Mouse (Mus musculus) layer of hippocampus, adult 2 months (tissue): ENCODE data around the gene Eri2. TPM values are rescaled to one million over a fixed set of nuclear protein-coding genes. Genes with fewer than 3 reads are reported as not detected.

Experiments used
- DNase-seq, 2 experiments: peaks; one replicate each; pipeline ENCODE4 v3.0.0; 2022; ENCODE audit warnings: low spot score in 2 of 2
- H3K27ac ChIP-seq: fragments of 200-600 bp; 2 replicates; pipeline ENCODE4 v1.8.1; 2022
- H3K4me3 ChIP-seq: fragments of 200-600 bp; 2 replicates; pipeline ENCODE4 v1.8.1; 2022; ENCODE audit warnings: mild to moderate bottlenecking
- CTCF ChIP-seq: fragments of 200-600 bp; conservative IDR thresholded peaks from 2 replicates; pipeline ENCODE4 v1.8.1; 2022; ENCODE audit warnings: antibody characterized with exemption, mild to moderate bottlenecking, moderate library complexity
- long read RNA-seq, 2 experiments: library from polyadenylated mRNA; stranded (forward); transcript quantifications; one replicate each; pipeline ENCODE4 v2.0.0; 2021; ENCODE audit warnings: borderline mapping rate in 2 of 2
- total RNA-seq, 2 experiments: library from RNA; stranded (reverse); gene quantifications; 2 replicates each; pipeline ENCODE4 v1.2.3; 2021

The Eri2 gene
- total RNA-seq = 1 to 10 TPM; 9.0 to 9.3 TPM
- long read RNA-seq, experiment 1, partial matches to known transcripts = 1 of 4 reads
- long read RNA-seq, experiment 1, other reads (novel, unspliced or antisense) = 2 of 4 reads
- long read RNA-seq, experiment 2, partial matches to known transcripts = 0 of 6 reads
- long read RNA-seq, experiment 2, other reads (novel, unspliced or antisense) = 3 of 6 reads

DNA sequence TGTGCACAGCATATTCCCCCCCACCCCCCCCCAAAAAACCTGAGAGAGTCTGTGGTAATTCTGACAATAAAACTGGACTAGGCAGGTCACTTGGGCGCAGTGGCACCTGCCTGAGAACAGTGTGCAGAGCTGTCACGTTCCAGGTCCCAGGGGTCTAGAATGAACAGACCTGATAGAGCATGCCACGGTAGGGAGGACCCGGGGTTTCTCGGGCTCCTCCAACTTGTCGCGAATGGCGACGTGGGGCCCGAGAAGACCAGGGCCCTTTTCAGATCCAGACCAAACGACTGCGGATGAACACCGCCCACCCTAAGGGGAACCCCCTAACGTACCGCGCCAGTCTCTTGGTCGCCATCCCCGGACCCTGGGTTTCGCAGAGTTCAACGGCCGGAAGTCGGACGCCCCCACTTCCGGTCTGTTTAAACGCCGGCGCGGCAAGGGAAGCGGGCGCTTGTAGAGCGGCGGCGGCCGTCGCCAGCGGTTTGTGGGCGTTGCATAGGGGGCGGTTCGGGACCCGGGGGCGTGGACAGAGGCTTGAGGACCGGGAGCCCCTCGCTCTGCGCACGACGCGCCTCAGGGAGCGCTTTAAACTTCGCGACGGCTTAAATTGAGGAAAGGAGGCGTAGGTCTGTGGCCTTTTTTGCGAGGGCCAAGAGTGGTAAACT is at the start of gene Eri2, which contains the start of gene Rexo5:
Eri2 (minus strand) TSS at position 473 of the 665 bp plus-strand sequence.
Rexo5 (plus strand) TSS at position 421 of the 665 bp plus-strand sequence.
- TF ChIP-seq CTCF = no peak
- Histone ChIP-seq H3K27ac (peak within 1 kb of the TSS; percentile 86), H3K4me3 (peak within 1 kb of the TSS; percentile 63)
- peak; percentile 45 to 73 for DNase-seq

GRCm38 (mm10) chr7:119841820-119842449 is 48.1 kb upstream of the Eri2 start:
- no peak for DNase-seq
- no peak overlapping the region for H3K4me3 ChIP-seq
- H3K27ac ChIP-seq = no peak overlapping the region
- no peak for TF ChIP-seq CTCF

DNA sequence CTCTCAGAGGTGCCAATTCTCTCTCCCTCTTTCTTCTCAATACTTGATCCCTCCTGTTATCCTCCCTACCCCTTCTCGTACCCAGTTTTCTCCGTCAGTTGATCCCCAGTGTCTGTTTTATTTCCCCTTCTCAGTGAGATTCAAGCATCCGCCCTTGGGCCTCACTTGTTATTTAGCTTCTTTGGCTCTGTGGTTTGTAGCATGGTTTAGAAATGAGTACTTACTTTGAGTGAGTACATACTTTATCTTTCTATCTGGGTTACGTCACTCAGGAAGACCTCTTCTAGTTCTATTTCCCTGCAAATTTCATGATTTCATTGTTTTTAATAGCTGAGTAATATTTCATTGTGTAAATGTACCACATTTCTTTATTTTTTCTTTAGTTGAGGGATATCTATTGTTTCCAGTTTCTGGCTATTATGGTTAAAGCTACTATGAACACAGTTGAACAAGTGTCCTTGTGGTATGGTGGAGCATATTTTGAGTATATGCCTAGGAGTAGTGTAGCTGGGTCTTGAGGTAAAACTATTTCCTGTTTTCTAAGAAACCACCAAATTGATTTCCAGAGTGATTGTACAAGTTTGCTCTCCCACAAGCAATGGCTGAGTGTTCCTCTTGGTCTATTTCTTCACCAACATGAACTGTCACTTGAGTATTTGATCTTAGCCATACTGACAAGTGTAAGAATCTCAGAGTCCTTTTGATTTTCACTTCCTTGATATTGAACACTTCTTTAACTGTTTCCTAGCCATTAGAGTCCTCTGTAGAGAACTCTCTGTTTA is 42.3 kb upstream of the Eri2 start:
- no peak for TF ChIP-seq CTCF
- H3K27ac ChIP-seq = no peak overlapping the region
- H3K4me3 ChIP-seq = no peak overlapping the region
- no peak for DNase-seq

DNA sequence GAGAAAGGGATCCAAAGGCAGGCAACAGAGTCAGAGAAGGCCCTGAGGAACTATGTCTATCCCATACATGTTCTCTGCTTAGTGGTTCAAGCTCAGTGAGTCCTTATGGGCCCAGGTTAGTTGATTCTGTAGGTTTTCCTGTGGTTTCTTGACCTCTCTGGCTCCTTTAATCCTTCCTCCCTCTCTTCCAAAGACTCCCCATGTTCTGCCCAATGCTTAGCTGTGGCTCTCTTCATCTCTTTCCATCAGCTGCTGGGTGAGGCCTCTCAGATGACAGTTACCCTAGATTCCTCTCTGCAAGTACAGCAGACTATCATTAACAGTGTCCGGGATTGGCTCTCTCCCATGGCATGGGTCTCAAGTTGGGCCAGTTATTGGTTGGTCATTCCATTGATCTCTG is 41.5 kb upstream of the Eri2 start:
- no peak for TF ChIP-seq CTCF
- H3K27ac ChIP-seq = no peak overlapping the region
- H3K4me3 ChIP-seq = no peak overlapping the region
- no peak for DNase-seq

DNA sequence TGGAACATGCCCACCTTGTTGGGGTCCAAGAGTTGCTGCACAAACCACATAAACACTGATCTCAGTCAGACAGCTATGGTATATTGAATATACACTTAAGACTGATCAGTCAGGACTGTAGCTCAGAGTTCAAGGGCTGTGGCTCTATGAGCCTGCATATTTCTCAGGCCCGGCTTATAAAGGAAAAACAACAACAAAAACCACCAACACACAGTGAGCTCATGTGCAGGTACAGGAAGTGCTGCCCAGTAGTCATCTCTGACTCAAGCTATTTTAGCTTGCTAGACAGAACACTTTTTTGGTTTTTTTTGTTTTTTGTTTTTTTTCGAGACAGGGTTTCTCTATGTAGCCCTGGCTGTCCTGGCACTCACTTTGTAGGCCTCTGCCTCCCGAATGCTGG is 14.9 kb upstream of the Eri2 start:
- H3K4me3 ChIP-seq = no peak overlapping the region
- H3K27ac ChIP-seq = no peak overlapping the region
- no peak for DNase-seq
- TF ChIP-seq CTCF = no peak

DNA sequence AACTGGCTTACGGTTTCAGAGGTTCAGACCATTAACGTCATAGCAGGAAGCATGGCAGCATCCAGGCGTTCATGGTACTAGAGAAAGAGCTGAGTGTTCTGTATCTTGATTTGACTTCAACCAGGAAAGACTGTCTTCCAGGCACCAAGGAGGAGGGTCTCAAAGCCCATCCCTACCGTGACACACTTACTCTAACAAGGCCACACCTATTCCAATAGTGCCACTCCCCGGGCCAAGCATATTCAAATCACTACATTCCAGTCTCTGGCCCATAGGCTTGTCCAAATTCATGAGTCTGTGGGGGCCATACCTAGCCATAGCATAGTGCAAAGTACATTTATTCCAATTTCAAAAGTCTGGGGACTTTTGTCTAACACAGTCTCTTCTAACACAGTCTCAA is 13.5 kb upstream of the Eri2 start:
- DNase-seq = no peak
- no peak for TF ChIP-seq CTCF
- H3K4me3 ChIP-seq = no peak overlapping the region

GRCm38 (mm10) chr7:119800991-119801390 is 7.1 kb upstream of the Eri2 start:
- no peak overlapping the region for H3K4me3 ChIP-seq
- no peak for DNase-seq
- no peak overlapping the region for H3K27ac ChIP-seq
- no peak for TF ChIP-seq CTCF

More for the DNA sequence above, 13.5 kb upstream of the Eri2 start:
- no peak overlapping the region for H3K27ac ChIP-seq

- peak; percentile 49 for TF ChIP-seq CTCF
- H3K4me3 ChIP-seq = no peak overlapping the region
These were observed 6.6 kb upstream of the Eri2 start for GRCm38 (mm10) chr7:119800488-119800887.

DNA sequence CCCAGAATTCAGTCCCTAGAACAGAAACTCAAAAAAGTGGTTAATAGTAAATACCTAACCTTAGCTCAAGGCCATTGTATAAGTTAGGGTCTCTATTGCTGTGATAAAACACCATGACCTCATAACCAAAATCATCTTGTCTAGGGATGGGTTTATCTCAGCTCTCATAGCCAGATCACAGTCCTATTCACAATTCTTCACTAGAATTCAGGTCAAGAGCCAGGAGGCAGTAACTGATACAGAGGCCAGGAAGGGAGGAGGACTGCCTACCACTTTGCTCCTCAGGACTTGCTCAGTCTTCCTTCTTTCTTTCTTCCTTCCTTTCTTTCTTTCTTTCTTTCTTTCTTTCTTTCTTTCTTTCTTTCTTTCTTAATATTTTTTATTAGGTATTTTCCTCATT is 1.5 kb upstream of the Eri2 start:
- Histone ChIP-seq H3K27ac (no peak overlapping the region), H3K4me3 (no peak overlapping the region)
- DNase-seq = no peak
- TF ChIP-seq CTCF = no peak

More at GRCm38 (mm10) chr7:119800488-119800887, 6.6 kb upstream of the Eri2 start:
- DNase-seq = no peak
- no peak overlapping the region for H3K27ac ChIP-seq

- peak overlapping the region; percentile 63 for H3K4me3 ChIP-seq
- no peak for TF ChIP-seq CTCF
- H3K27ac ChIP-seq = peak overlapping the region; percentile 86; the same call in 1 of the 2 replicates
- no peak for DNase-seq
These were observed 387 bp upstream of the Eri2 start for GRCm38 (mm10) chr7:119794251-119794638.

- DNase-seq = no peak
- Histone ChIP-seq H3K27ac (no peak overlapping the region), H3K4me3 (no peak overlapping the region)
- TF ChIP-seq CTCF = no peak
These were observed 4.8 kb downstream of the Eri2 start for GRCm38 (mm10) chr7:119789024-119789423.

DNA sequence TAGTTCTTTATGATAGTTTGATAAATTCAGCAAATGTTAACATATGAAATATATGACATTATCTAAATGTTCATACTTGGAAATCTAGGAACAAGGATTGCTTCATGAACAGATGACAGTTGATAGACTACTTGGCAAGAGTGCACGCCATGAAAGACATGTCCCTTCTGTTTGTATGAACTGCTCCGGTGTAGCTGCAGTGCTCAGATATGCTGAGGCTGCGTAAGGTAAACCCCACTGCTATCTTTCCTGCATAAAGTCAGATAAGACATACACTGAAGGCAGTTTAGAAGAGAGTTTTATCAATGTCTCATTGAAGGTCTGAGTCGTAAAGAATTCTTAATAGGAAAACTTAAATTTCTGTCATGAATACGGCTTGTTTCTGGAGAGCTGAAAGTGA is 8.9 kb downstream of the Eri2 start:
- no peak for TF ChIP-seq CTCF
- no peak for DNase-seq
- no peak overlapping the region for H3K27ac ChIP-seq
- H3K4me3 ChIP-seq = no peak overlapping the region

DNA sequence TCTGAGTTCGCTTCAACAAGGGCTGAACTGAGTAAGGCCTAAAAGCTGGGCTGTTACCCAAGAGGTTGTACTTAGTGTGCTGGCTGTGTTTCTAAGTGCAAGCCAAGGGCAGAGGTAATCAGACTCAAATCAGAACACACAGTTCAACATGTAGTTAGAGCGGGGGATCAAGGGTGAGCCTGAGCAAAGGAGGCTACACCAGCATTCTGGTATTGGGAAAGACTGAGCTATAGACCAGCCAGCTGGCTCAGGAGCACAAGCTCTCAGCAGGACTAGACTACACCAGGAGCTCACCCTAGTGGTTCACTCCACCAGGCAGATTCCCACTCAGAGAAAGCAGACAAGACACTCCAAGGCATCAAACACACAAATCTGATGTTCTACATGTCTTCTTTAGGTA is 10.4 kb downstream of the Eri2 start:
- no peak for TF ChIP-seq CTCF
- DNase-seq = no peak
- H3K27ac ChIP-seq = no peak overlapping the region
- H3K4me3 ChIP-seq = no peak overlapping the region
